Mouse (Mus musculus): ENCODE data around the gene Pabpc1l. TPM values are rescaled to one million over a fixed set of nuclear protein-coding genes. Genes with fewer than 3 reads are reported as not detected.

Gene Pabpc1l
- polyA plus RNA-seq (2015; fragmentation: Nextera tagmentation; extraction: Ambion mirVana): 1.1 and 1.7 TPM in 2 replicates

- no peak within 1 kb of the TSS for H3K4me2 ChIP-seq
- H3K9ac ChIP-seq (replicated peaks): no peak within 1 kb of the TSS
- peaks cover under 1% of the 10 kb centered on the region for H3K36me3 ChIP-seq
- no peaks in the 10 kb centered on the region for H3K27me3 ChIP-seq (replicated peaks)
- WGBS: 85% methylated on average over 16 of the region's 16 CpGs
- H3K4me3 ChIP-seq (replicated peaks): no peak within 1 kb of the TSS
- ATAC-seq (ENCODE audit: low FRiP score): no peak
- no peak within 1 kb of the TSS for H3K27ac ChIP-seq (replicated peaks)
- H3K9me3 ChIP-seq (replicated peaks): no peaks in the 10 kb centered on the region
- H3K4me1 ChIP-seq: no peaks in the 10 kb centered on the region
Observed at GRCm38 (mm10) chr2:164025150-164025549, at the start of gene Pabpc1l. Gene Pabpc1l (plus strand): TSS chr2:164025450.

- Histone ChIP-seq H3K4me1 (no peaks in the 10 kb centered on the region), H3K9ac (replicated peaks) (no peak overlapping the region), H3K27me3 (replicated peaks) (no peaks in the 10 kb centered on the region), H3K9me3 (replicated peaks) (no peaks in the 10 kb centered on the region), H3K27ac (replicated peaks) (no peak overlapping the region), H3K36me3 (no peaks in the 10 kb centered on the region), H3K4me2 (no peak overlapping the region), H3K4me3 (replicated peaks) (no peak overlapping the region)
- ATAC-seq (ENCODE audit: low FRiP score): no peak
- 90% methylated on average over 6 of the region's 7 CpGs for WGBS
Observed at GRCm38 (mm10) chr2:163976448-163976847, 48.8 kb upstream of the Pabpc1l start.

- H3K36me3 ChIP-seq: no peaks in the 10 kb centered on the region
- no peaks in the 10 kb centered on the region for H3K27me3 ChIP-seq (replicated peaks)
- no peak overlapping the region for H3K27ac ChIP-seq (replicated peaks)
- no peak overlapping the region for H3K4me2 ChIP-seq
- no peaks in the 10 kb centered on the region for H3K9me3 ChIP-seq (replicated peaks)
- no peak for ATAC-seq (ENCODE audit: low FRiP score)
- no peak overlapping the region for H3K4me3 ChIP-seq (replicated peaks)
- 86% methylated on average over 8 of the region's 8 CpGs for WGBS
- H3K4me1 ChIP-seq: no peaks in the 10 kb centered on the region
- H3K9ac ChIP-seq (replicated peaks): no peak overlapping the region
Observed at GRCm38 (mm10) chr2:163987233-163987632, 38.0 kb upstream of the Pabpc1l start.

- Histone ChIP-seq H3K4me3 (replicated peaks) (no peak overlapping the region), H3K27ac (replicated peaks) (no peak overlapping the region), H3K4me1 (peaks cover 20% of the 10 kb centered on the region), H3K4me2 (no peak overlapping the region), H3K36me3 (peaks cover 2% of the 10 kb centered on the region; the same call in 1 of the 2 replicates), H3K9ac (replicated peaks) (no peak overlapping the region), H3K9me3 (replicated peaks) (no peaks in the 10 kb centered on the region), H3K27me3 (replicated peaks) (no peaks in the 10 kb centered on the region)
- no peak for ATAC-seq (ENCODE audit: low FRiP score)
- 97% methylated on average over 2 of the region's 2 CpGs for WGBS
Observed at GRCm38 (mm10) chr2:163992871-163993270, 32.4 kb upstream of the Pabpc1l start.

DNA sequence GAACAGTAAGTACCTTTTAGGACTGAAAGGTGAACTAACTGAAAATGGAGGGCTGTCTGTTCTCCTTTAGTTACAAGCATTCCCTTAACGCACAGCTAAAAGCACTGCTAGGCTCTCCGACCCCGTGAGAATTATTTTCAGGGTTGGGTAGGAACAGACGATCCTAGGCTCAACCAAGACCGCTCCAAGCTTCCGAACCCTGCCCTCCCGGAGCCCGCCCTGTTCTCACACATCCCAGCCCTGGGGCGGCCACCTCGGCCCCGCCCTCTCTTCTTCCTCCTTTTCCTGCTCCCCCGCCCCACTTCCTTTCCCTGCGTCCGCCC is 30.6 kb upstream of the Pabpc1l start, which contains the start of gene Ywhab:
Ywhab (plus strand) TSS at position 307 of the 323 bp plus-strand sequence.
- peak within 1 kb of the TSS; percentile 97 for H3K4me3 ChIP-seq (replicated peaks)
- peak within 1 kb of the TSS; percentile 96 for H3K27ac ChIP-seq (replicated peaks)
- ATAC-seq (ENCODE audit: low FRiP score): no peak
- WGBS: under 1% methylated on average over 11 of the region's 14 CpGs
- H3K9me3 ChIP-seq (replicated peaks): no peaks in the 10 kb centered on the region
- H3K36me3 ChIP-seq: peaks cover 5% of the 10 kb centered on the region; the same call in 1 of the 2 replicates
- H3K4me2 ChIP-seq: peak within 1 kb of the TSS; percentile 68
- H3K9ac ChIP-seq (replicated peaks): peak within 1 kb of the TSS; percentile 96
- H3K27me3 ChIP-seq (replicated peaks): no peaks in the 10 kb centered on the region
- peaks cover 30% of the 10 kb centered on the region for H3K4me1 ChIP-seq

GRCm38 (mm10) chr2:163994977-163995862 is 30.0 kb upstream of the Pabpc1l start:
- Histone ChIP-seq H3K4me2 (peak overlapping the region; percentile 68), H3K9ac (replicated peaks) (peak overlapping the region; percentile 96), H3K36me3 (peaks cover 5% of the 10 kb centered on the region; the same call in 1 of the 2 replicates), H3K4me1 (peaks cover 34% of the 10 kb centered on the region), H3K4me3 (replicated peaks) (peak overlapping the region; percentile 97), H3K27ac (replicated peaks) (peak overlapping the region; percentile 96), H3K9me3 (replicated peaks) (no peaks in the 10 kb centered on the region), H3K27me3 (replicated peaks) (no peaks in the 10 kb centered on the region)
- ATAC-seq (ENCODE audit: low FRiP score): peak; percentile 100
- WGBS: under 1% methylated on average over 53 of the region's 79 CpGs

GRCm38 (mm10) chr2:163996275-163996674 is 29.0 kb upstream of the Pabpc1l start:
- peaks cover 5% of the 10 kb centered on the region; the same call in 1 of the 2 replicates for H3K36me3 ChIP-seq
- H3K27ac ChIP-seq (replicated peaks): peak overlapping the region; percentile 96
- no peak for ATAC-seq (ENCODE audit: low FRiP score)
- WGBS: 82% methylated on average over 6 of the region's 6 CpGs
- H3K4me1 ChIP-seq: peaks cover 38% of the 10 kb centered on the region
- H3K27me3 ChIP-seq (replicated peaks): no peaks in the 10 kb centered on the region
- no peaks in the 10 kb centered on the region for H3K9me3 ChIP-seq (replicated peaks)
- H3K9ac ChIP-seq (replicated peaks): peak overlapping the region; percentile 96
- peak overlapping the region; percentile 97 for H3K4me3 ChIP-seq (replicated peaks)
- H3K4me2 ChIP-seq: peak overlapping the region; percentile 68

DNA sequence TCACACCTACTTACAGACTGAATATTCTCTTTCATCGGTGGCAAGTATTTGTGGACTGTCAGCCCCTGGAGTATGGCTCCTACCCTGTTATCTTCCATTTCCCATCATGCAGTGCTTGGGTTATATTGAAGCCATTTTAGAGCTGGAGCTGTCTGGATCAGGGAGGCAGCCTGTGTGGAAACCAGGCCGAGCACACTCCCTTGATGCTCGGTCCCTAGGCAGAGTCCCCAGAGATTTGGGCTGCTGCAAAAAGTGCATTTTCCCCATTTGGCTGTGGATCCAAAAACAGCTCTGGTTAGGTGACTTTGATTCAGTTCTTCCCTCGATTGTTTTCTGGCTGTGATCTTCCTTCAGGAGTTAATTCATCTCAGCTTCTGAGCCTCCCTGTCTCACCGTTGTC is 28.4 kb upstream of the Pabpc1l start:
- Histone ChIP-seq H3K9me3 (replicated peaks) (no peaks in the 10 kb centered on the region), H3K9ac (replicated peaks) (no peak overlapping the region; the same call in 1 of the 2 replicates), H3K4me3 (replicated peaks) (peak overlapping the region; percentile 14; the same call in 1 of the 2 replicates), H3K36me3 (peaks cover 5% of the 10 kb centered on the region; the same call in 1 of the 2 replicates), H3K27me3 (replicated peaks) (no peaks in the 10 kb centered on the region), H3K27ac (replicated peaks) (no peak overlapping the region), H3K4me1 (peaks cover 41% of the 10 kb centered on the region), H3K4me2 (peak overlapping the region; percentile 68)
- no peak for ATAC-seq (ENCODE audit: low FRiP score)
- WGBS: 67% methylated on average over 5 of the region's 5 CpGs

DNA sequence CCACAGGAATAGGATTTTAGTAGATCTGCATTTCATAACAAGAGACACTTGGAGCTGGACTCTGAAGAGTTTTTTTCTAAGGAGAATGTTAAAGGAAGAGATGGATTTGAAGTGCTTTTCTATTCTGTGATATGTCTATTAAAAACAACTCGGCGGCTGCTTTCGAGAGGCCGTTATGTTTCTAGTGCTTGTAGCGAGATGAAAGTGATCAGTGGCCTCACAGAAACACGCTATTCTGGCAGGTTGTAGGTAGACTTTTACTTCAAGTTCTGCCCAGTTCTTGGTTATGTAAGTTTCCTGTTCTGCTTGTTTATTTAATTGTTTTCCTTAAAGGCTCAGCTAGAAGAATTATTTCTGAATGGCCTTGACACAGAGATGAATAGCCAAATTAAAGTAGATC is 26.3 kb upstream of the Pabpc1l start:
- H3K4me1 ChIP-seq: peaks cover 55% of the 10 kb centered on the region
- ATAC-seq (ENCODE audit: low FRiP score): no peak
- WGBS: 94% methylated on average over 6 of the region's 6 CpGs

DNA sequence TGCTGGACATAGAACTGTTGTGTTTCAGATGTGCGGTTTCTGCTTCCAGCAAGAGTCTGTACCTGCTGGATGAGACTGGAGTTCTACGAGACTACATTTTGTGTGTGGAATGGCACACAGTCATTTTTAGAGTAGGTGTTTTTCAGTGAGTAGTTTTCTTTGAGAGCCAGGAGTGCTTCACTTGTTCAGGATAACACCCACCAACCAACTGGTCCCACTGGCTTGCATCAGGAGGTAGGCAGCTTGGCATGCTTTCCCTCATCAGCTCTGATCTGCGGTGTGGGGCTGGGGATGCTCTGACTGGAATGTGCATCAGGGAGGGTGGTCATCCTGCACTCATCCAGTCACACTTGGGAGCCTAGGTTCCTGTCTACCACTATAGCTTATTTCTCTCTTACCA is 22.6 kb upstream of the Pabpc1l start:
- ATAC-seq (ENCODE audit: low FRiP score): no peak
- no peaks in the 10 kb centered on the region for H3K9me3 ChIP-seq (replicated peaks)
- H3K4me3 ChIP-seq (replicated peaks): no peak overlapping the region
- 96% methylated on average over 3 of the region's 3 CpGs for WGBS
- H3K27me3 ChIP-seq (replicated peaks): no peaks in the 10 kb centered on the region
- peaks cover 52% of the 10 kb centered on the region for H3K4me1 ChIP-seq
- no peak overlapping the region for H3K27ac ChIP-seq (replicated peaks)
- H3K4me2 ChIP-seq: no peak overlapping the region
- peaks cover 5% of the 10 kb centered on the region; the same call in 1 of the 2 replicates for H3K36me3 ChIP-seq
- H3K9ac ChIP-seq (replicated peaks): no peak overlapping the region

More for the DNA sequence above, 26.3 kb upstream of the Pabpc1l start:
- Histone ChIP-seq H3K9me3 (replicated peaks) (no peaks in the 10 kb centered on the region), H3K4me2 (no peak overlapping the region), H3K4me3 (replicated peaks) (no peak overlapping the region), H3K27me3 (replicated peaks) (no peaks in the 10 kb centered on the region), H3K27ac (replicated peaks) (no peak overlapping the region), H3K36me3 (peaks cover 5% of the 10 kb centered on the region; the same call in 1 of the 2 replicates), H3K9ac (replicated peaks) (no peak overlapping the region)

DNA sequence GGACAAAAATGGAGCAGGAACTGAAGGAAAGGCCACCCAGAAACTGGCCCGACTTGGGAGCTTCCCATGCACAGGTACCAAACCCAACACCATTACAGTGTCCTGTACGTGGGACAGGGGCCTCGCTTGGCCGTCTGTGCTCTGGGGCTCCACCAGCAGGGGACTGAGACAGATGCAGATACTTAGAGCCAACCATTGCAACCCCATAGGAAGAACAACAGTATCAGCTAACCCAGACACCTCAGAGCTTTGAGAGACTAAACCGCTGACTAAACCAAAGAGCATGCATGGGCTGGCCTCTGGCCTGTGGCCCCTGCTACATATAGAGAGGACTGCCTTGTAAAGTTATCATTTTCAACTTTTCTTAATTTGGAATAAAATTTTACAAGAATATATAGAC is 20.7 kb upstream of the Pabpc1l start:
- WGBS: 87% methylated on average over 5 of the region's 5 CpGs

DNA sequence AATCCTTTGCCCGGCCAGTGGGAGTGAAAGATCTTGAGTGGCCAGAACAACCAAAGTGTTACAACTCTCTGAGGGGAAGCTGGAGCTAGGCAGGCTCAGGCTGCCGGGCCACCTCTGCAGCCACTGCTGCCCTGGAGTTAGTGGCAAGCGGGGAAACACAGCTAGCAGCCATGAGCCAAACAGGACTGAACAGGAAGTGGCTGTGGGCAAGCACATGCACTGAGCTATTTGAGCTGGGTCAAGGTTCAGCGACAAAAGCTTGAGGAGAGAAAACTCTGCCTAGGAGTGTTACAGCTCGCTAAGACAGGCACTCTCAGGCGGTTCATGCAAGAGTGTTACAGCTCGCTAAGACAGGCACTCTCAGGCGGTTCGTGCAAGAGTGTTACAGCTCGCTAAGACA is 18.3 kb upstream of the Pabpc1l start:
- H3K4me3 ChIP-seq (replicated peaks): no peak overlapping the region
- ATAC-seq (ENCODE audit: low FRiP score): no peak
- no peak overlapping the region for H3K4me2 ChIP-seq
- no peak overlapping the region for H3K9ac ChIP-seq (replicated peaks)
- no peaks in the 10 kb centered on the region for H3K27me3 ChIP-seq (replicated peaks)
- H3K36me3 ChIP-seq: peaks cover 5% of the 10 kb centered on the region
- H3K9me3 ChIP-seq (replicated peaks): no peaks in the 10 kb centered on the region
- 71% methylated on average over 10 of the region's 10 CpGs for WGBS
- H3K4me1 ChIP-seq: peaks cover 35% of the 10 kb centered on the region
- no peak overlapping the region for H3K27ac ChIP-seq (replicated peaks)

More for the DNA sequence above, 20.7 kb upstream of the Pabpc1l start:
- H3K4me2 ChIP-seq: no peak overlapping the region
- no peak overlapping the region for H3K9ac ChIP-seq (replicated peaks)
- H3K4me1 ChIP-seq: peaks cover 47% of the 10 kb centered on the region
- no peak overlapping the region for H3K27ac ChIP-seq (replicated peaks)
- no peak for ATAC-seq (ENCODE audit: low FRiP score)
- no peaks in the 10 kb centered on the region for H3K27me3 ChIP-seq (replicated peaks)
- no peak overlapping the region for H3K4me3 ChIP-seq (replicated peaks)
- H3K36me3 ChIP-seq: no peaks in the 10 kb centered on the region
- no peaks in the 10 kb centered on the region for H3K9me3 ChIP-seq (replicated peaks)

Data from neural tube, embryonic 15.5 days (tissue).